Mouse (Mus musculus) hindbrain, embryonic 14.5 days (tissue): ENCODE measurements around the gene Hspb1. TPM values are rescaled to one million over a fixed set of nuclear protein-coding genes. Genes with fewer than 3 reads are reported as not detected.

ENCODE experiments used
- ATAC-seq: fragments of 200-750 bp; cut with Nextera tagmentation; 2 replicates; pipeline ENCODE4 v1.8.0; 2017; ENCODE audit warnings: moderate number of reproducible peaks, mild to moderate bottlenecking, moderate TSS enrichment, moderate library complexity; ENCODE audit not compliant: low FRiP score
- DNase-seq: peaks from one replicate; pipeline ENCODE4 v3.0.0-alpha.2; 2015; ENCODE audit warnings: low spot score
- H3K27ac ChIP-seq: fragments of 300-500 bp; sonication (generic); 2 replicates; pipeline ENCODE4 v1.5.1; 2014; ENCODE audit warnings: mild to moderate bottlenecking, moderate library complexity
- H3K27me3 ChIP-seq: fragments of 300-500 bp; sonication (generic); 2 replicates; pipeline ENCODE4 v1.6.1; 2014; ENCODE audit warnings: mild to moderate bottlenecking, low read length, mixed read lengths; ENCODE audit not compliant: control insufficient read depth, insufficient read depth
- H3K36me3 ChIP-seq: fragments of 300-500 bp; sonication (generic); replicated peaks from 2 replicates; pipeline ENCODE4 v1.6.1; 2014; ENCODE audit not compliant: control insufficient read depth, insufficient read depth
- H3K4me1 ChIP-seq: fragments of 300-500 bp; sonication (generic); replicated peaks from 2 replicates; pipeline ENCODE4 v1.6.1; 2014; ENCODE audit warnings: antibody characterized with exemption, low read length, mixed read lengths; ENCODE audit not compliant: control insufficient read depth, insufficient read depth
- H3K4me2 ChIP-seq: fragments of 300-500 bp; sonication (generic); replicated peaks from 2 replicates; pipeline ENCODE4 v1.6.1; 2014; ENCODE audit warnings: mild to moderate bottlenecking, moderate library complexity
- H3K4me3 ChIP-seq: fragments of 300-500 bp; sonication (generic); replicated peaks from 2 replicates; pipeline ENCODE4 v1.5.1; 2014; ENCODE audit warnings: mild to moderate bottlenecking, low read length
- H3K9ac ChIP-seq: fragments of 300-500 bp; sonication (generic); 2 replicates; pipeline ENCODE4 v1.6.1; 2014
- H3K9me3 ChIP-seq: fragments of 300-500 bp; sonication (generic); 2 replicates; pipeline ENCODE4 v1.6.1; 2016; ENCODE audit warnings: low read length; ENCODE audit not compliant: control insufficient read depth
- WGBS: fragments of 180-500 bp; shearing (Covaris S2); extraction: QIAGEN DNeasy Blood & Tissue Kit; methylation state at CpG from one replicate; pipeline ENCODE4 v1.1.7; 2014; 5-methylcytosine and 5-hydroxymethylcytosine counted together
- polyA plus RNA-seq: library from polyadenylated mRNA; unstranded; fragments of >200 nt; fragmentation: Nextera tagmentation; extraction: Ambion mirVana; gene quantifications from 2 replicates; pipeline ENCODE4 v1.2.1, GENCODE M21; 2014

The Hspb1 gene
- polyA plus RNA-seq, 1 experiment from 2014 or later: 10.6 TPM

- Histone ChIP-seq H3K4me2 (no peak overlapping the region), H3K36me3 (peaks cover 83% of the 10 kb centered on the region), H3K9ac (no peak overlapping the region), H3K9me3 (no peaks in the 10 kb centered on the region), H3K4me1 (no peaks in the 10 kb centered on the region), H3K27ac (no peak overlapping the region), H3K27me3 (no peaks in the 10 kb centered on the region), H3K4me3 (no peak overlapping the region)
- DNase-seq: no peak
- ATAC-seq: no peak
- 88% methylated on average over 6 of the region's 6 CpGs for WGBS
These were observed 26.4 kb downstream of the Hspb1 start for GRCm38 (mm10) chr5:135914156-135914555.

DNA sequence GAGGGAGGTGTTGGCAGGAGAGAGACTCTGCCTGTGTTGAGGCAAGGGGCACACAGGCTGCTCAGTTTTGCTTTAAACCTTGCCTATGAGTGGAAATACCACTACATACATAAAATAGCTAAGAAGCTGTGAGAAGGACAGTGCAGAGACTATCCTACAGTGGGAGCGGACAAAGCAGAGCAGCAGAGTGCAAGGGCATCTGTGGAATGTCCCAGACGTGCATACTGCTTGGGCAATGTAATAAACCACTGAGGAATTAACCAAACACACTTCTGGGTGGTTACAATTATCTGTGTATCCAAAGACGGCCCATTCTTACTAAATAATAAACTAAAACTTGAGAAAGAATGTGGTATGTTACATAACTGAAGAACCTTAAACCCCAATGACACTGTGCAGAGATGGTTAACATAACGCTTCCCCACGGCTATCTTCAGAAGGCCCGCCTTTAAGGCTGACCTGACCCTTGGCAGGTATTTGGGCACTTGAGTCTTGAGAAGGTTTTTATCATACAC, 28.4 kb downstream of the Hspb1 start:
- Histone ChIP-seq H3K4me2 (no peak overlapping the region), H3K36me3 (peaks cover 79% of the 10 kb centered on the region), H3K9ac (no peak overlapping the region), H3K27me3 (no peaks in the 10 kb centered on the region), H3K27ac (no peak overlapping the region), H3K4me1 (no peaks in the 10 kb centered on the region), H3K4me3 (no peak overlapping the region), H3K9me3 (no peaks in the 10 kb centered on the region)
- ATAC-seq (no peak), DNase-seq (no peak)
- 91% methylated on average over 6 of the region's 6 CpGs for WGBS

GRCm38 (mm10) chr5:135916601-135917000, 28.9 kb downstream of the Hspb1 start:
- DNase-seq (no peak), ATAC-seq (no peak)
- Histone ChIP-seq H3K4me1 (no peaks in the 10 kb centered on the region), H3K36me3 (peaks cover 79% of the 10 kb centered on the region), H3K4me3 (no peak overlapping the region), H3K27ac (no peak overlapping the region), H3K4me2 (no peak overlapping the region), H3K9ac (no peak overlapping the region), H3K9me3 (no peaks in the 10 kb centered on the region), H3K27me3 (no peaks in the 10 kb centered on the region)
- 96% methylated on average over 3 of the region's 3 CpGs for WGBS

DNA sequence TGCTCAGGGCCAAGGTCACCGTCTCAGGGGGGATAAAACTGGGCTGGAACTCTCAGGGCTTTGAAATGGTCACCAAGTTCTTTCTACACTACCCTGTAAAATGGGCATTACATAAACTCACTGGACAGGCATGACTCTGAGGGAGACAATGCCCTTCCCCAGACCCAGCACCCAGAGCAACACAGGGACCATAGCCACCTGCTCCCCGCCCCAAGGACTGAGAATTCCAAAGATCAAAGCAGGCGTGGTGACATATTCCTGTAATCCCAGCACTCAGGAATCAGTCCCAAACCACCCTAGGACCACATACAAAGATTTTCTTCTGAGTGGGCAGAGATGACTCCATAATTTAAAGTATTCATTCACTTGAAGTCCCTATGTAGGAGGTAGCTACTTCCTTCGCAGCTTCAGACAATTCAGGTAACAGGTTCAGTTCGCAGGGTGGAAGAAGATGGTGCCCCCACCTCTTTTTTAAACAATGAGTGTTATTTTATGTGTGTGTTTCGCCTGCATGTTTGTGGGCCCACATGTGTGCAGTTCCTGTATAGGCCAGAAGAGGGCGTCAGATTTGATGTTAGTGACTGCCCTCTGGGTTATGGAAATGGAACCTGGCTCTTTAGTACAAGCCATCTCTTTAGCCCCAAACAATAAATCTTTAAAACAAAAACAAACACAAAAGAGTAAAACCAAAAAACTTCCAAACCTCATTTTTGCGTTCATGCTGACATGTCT, 29.8 kb downstream of the Hspb1 start:
- Histone ChIP-seq H3K36me3 (peaks cover 80% of the 10 kb centered on the region), H3K9me3 (no peaks in the 10 kb centered on the region), H3K27ac (no peak overlapping the region), H3K4me3 (no peak overlapping the region), H3K4me2 (no peak overlapping the region), H3K9ac (no peak overlapping the region), H3K27me3 (no peaks in the 10 kb centered on the region), H3K4me1 (no peaks in the 10 kb centered on the region)
- no peak for DNase-seq
- WGBS: 93% methylated on average over 8 of the region's 8 CpGs
- no peak for ATAC-seq

DNA sequence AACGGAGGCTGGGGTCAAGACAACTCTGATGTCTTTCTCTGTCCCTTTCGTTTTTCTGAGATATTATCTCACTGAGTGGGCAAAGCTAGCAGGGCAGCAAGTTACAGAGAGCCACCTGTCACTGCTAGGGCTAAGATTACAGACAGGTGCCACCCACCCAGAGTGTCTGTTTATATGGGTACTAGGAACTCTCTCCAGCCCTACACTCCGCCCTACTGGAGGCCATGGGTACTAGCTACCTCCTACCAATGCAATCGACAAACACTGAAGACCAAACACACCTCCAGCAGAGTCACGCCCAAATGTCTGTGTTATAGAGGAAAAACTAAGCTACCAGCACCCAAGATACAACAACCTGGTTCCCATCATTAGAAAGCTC, 30.3 kb downstream of the Hspb1 start:
- Histone ChIP-seq H3K4me2 (no peak overlapping the region), H3K9me3 (no peaks in the 10 kb centered on the region), H3K27me3 (no peaks in the 10 kb centered on the region), H3K36me3 (peaks cover 82% of the 10 kb centered on the region), H3K27ac (no peak overlapping the region), H3K4me3 (no peak overlapping the region), H3K4me1 (no peaks in the 10 kb centered on the region), H3K9ac (no peak overlapping the region)
- no peak for ATAC-seq
- WGBS: 96% methylated on average over 5 of the region's 5 CpGs
- no peak for DNase-seq

DNA sequence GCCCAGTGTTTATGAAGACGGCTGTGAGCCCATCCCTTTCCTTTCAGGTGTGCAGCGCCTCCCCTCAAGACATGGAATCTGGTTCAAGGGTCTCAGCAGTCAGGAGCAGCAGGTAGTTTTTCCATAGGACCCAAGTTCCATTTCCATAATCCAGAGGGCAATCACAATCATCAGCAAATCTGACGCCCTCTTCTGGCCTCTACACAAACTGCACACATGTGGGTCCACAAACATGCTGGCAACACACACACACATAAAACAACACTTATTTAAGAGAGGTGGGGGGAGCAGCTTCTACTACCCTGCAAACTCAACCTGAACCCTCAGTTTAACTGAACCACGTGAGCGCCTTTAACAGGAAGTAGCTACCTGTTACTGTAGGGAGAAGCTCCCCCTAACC, 30.9 kb downstream of the Hspb1 start:
- Histone ChIP-seq H3K4me3 (no peak overlapping the region), H3K4me2 (no peak overlapping the region), H3K9me3 (no peaks in the 10 kb centered on the region), H3K27ac (no peak overlapping the region), H3K36me3 (peaks cover 84% of the 10 kb centered on the region), H3K27me3 (no peaks in the 10 kb centered on the region), H3K4me1 (no peaks in the 10 kb centered on the region), H3K9ac (no peak overlapping the region)
- WGBS: 94% methylated on average over 5 of the region's 5 CpGs
- DNase-seq: no peak
- ATAC-seq: no peak

DNA sequence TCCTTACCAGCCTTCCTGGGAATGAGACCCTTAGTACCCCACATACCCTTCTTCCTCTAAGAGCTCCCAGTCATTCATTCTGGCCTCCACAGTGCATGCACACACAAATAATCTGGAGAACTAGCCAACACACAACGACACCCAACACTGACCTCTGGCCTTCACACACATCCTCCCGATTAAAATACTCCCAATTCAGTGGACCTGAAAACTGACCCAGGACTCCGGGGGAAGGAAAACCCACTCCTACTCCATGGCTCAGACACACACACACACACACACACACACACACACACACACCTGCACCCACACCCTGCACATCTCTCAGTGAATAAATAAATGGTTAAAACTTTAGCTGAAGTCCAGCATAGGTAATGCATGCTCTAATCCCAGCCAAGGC, 32.2 kb downstream of the Hspb1 start:
- peaks cover 85% of the 10 kb centered on the region for H3K36me3 ChIP-seq
- DNase-seq: no peak

GRCm38 (mm10) chr5:135923901-135924300, 36.2 kb downstream of the Hspb1 start:
- 92% methylated on average over 7 of the region's 7 CpGs for WGBS
- Histone ChIP-seq H3K4me1 (peaks cover 7% of the 10 kb centered on the region; the same call in 1 of the 2 replicates), H3K27me3 (no peaks in the 10 kb centered on the region), H3K4me2 (no peak overlapping the region), H3K9me3 (no peaks in the 10 kb centered on the region), H3K4me3 (no peak overlapping the region), H3K27ac (no peak overlapping the region), H3K36me3 (peaks cover 89% of the 10 kb centered on the region), H3K9ac (no peak overlapping the region)
- no peak for ATAC-seq
- DNase-seq: no peak

More for the DNA sequence above, 32.2 kb downstream of the Hspb1 start:
- H3K9ac ChIP-seq: no peak overlapping the region
- no peak for ATAC-seq
- H3K9me3 ChIP-seq: no peaks in the 10 kb centered on the region
- H3K4me1 ChIP-seq: no peaks in the 10 kb centered on the region
- H3K4me3 ChIP-seq: no peak overlapping the region
- 87% methylated on average over 3 of the region's 3 CpGs for WGBS
- H3K4me2 ChIP-seq: no peak overlapping the region
- no peaks in the 10 kb centered on the region for H3K27me3 ChIP-seq
- H3K27ac ChIP-seq: no peak overlapping the region

GRCm38 (mm10) chr5:135929685-135930424, 42.1 kb downstream of the Hspb1 start:
- Histone ChIP-seq H3K9ac (no peak overlapping the region), H3K4me1 (peaks cover 37% of the 10 kb centered on the region), H3K4me2 (no peak overlapping the region), H3K9me3 (no peaks in the 10 kb centered on the region), H3K36me3 (peaks cover 67% of the 10 kb centered on the region), H3K27me3 (no peaks in the 10 kb centered on the region), H3K4me3 (no peak overlapping the region), H3K27ac (no peak overlapping the region)
- DNase-seq: no peak
- 83% methylated on average over 6 of the region's 6 CpGs for WGBS
- no peak for ATAC-seq
